Mouse (Mus musculus): Measurements from ENCODE around the gene Parp16. TPM values are rescaled to one million over a fixed set of nuclear protein-coding genes. Genes with fewer than 3 reads are reported as not detected.
"Not testable (repeated sequence)": the region's sequence is repeated elsewhere in the genome, so short reads cannot be mapped to it uniquely, and the experiment has no call there.

Gene Parp16
- total RNA-seq, 2 experiments from 2014 or later = 2.5 to 4.2 TPM

DNA sequence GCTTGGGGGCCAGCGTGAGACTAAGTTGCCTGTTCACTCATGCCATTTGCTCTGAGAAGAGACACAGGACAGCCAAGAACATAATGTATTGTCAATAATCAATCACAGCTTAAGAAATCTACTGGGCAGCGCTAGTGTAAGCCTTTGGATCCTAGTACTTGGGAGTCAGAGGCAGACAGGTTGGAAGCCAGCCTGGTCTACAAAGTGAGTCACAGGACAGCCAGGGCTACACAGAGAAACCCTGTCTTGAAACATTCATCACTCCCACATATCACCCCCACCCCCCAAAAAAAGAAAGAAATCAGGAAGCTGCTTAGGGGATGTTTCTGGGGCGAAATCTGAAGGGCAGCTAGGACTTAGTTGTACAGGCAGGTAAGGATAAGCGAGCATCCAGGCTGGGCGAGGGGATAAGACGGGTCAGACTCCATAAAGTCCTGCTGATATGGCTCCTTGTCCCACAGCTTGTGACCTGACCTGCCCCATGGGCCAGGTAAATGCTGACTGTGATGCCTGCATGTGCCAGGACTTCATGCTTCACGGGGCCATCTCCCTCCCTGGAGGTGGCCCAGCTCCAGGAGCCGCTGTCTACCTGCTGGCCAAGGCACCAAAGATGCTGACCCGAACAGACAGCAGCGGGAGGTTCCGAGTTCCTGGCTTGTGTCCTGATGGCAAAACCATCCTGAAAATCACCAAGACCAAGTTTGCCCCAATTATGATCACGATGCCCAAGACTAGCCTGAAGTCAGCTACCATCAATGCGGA is 78.1 kb downstream of the Parp16 start:
- intact Hi-C loops (cut with DNase I) = no loop called here
- no peak for DNase-seq (ENCODE audit: low spot score in 2 of 2)

GRCm38 (mm10) chr9:65273873-65274272 is 78.7 kb downstream of the Parp16 start:
- intact Hi-C loops (cut with DNase I) = no loop called here
- DNase-seq (ENCODE audit: low spot score in 2 of 2) = no peak

GRCm38 (mm10) chr9:65274851-65275250 is 79.7 kb downstream of the Parp16 start:
- DNase-seq (ENCODE audit: low spot score in 2 of 2); intact Hi-C loops (cut with DNase I): not testable (repeated sequence)

- no peak for DNase-seq (ENCODE audit: low spot score in 2 of 2)
- intact Hi-C loops (cut with DNase I) = no loop called here
Observed at GRCm38 (mm10) chr9:65275810-65276530, 80.8 kb downstream of the Parp16 start.

GRCm38 (mm10) chr9:65281536-65282151 is 86.5 kb downstream of the Parp16 start:
- peak; percentile 15 to 29 for DNase-seq (ENCODE audit: low spot score in 2 of 2)
- intact Hi-C loops (cut with DNase I) = loop anchor here (1.0 to 5.0 kb wide), 3 partner anchors 57 to 149 kb away; no protein-coding TSS in a partner anchor

GRCm38 (mm10) chr9:65283301-65283700 is 88.1 kb downstream of the Parp16 start:
- intact Hi-C loops (cut with DNase I) = loop anchor here (2.0 to 5.0 kb wide), 2 partner anchors 58 to 151 kb away; no protein-coding TSS in a partner anchor
- no peak for DNase-seq (ENCODE audit: low spot score in 2 of 2)

- intact Hi-C loops (cut with DNase I) = not testable (repeated sequence)
Observed at GRCm38 (mm10) chr9:65288252-65288651, 93.1 kb downstream of the Parp16 start.

More at GRCm38 (mm10) chr9:65288252-65288651, 93.1 kb downstream of the Parp16 start:
- not testable (repeated sequence) for DNase-seq (ENCODE audit: low spot score in 2 of 2)

Other genes starting within 250 kb of the Parp16 start
- gene Slc24a1, start 243.7 kb upstream of the Parp16 start, total RNA-seq (2021) = under 1 TPM; 0.07 to 0.23 TPM
- 10 to 100 TPM; 19.5 to 20.2 TPM for gene Ints14, start 234.4 kb upstream of the Parp16 start, total RNA-seq (2021)
- 100 to 1,000 TPM; 152 to 157 TPM for gene Hacd3, start 173.7 kb upstream of the Parp16 start, total RNA-seq (2021)
- gene Dpp8, start 162.9 kb upstream of the Parp16 start, total RNA-seq (2021) = 100 to 1,000 TPM; 153 to 164 TPM
- gene Igdcc4, start 93.9 kb upstream of the Parp16 start, total RNA-seq (2021) = 10 to 100 TPM; 24.9 to 30.8 TPM
- gene Igdcc3, start 54.2 kb upstream of the Parp16 start, total RNA-seq (2021) = 1 to 10 TPM; 2.0 to 2.3 TPM
- not detected for gene Cilp, start 69.8 kb downstream of the Parp16 start, total RNA-seq (2021)
- gene Clpx, start 98.9 kb downstream of the Parp16 start, total RNA-seq (2021) = 10 to 100 TPM; 27.0 to 33.2 TPM
- 10 to 100 TPM; 26.8 to 33.3 TPM for gene Pdcd7, start 150.8 kb downstream of the Parp16 start, total RNA-seq (2021)
- 1 to 10 TPM; 1.3 to 4.5 TPM for gene Ubap1l, start 165.7 kb downstream of the Parp16 start, total RNA-seq (2021)
- gene Kbtbd13, start 196.3 kb downstream of the Parp16 start, total RNA-seq (2021) = under 1 TPM; 0.17 to 0.18 TPM
- gene Rasl12, start 203.2 kb downstream of the Parp16 start, total RNA-seq (2021) = 1 to 10 TPM; 3.4 to 3.5 TPM
- gene Slc51b, start 227.6 kb downstream of the Parp16 start, total RNA-seq (2021) = not detected
- gene Mtfmt, start 240.4 kb downstream of the Parp16 start, total RNA-seq (2021) = 10 to 100 TPM; 16.6 to 19.0 TPM